Mouse (Mus musculus): ENCODE data around the gene Tulp2. TPM values are rescaled to one million over a fixed set of nuclear protein-coding genes. Genes with fewer than 3 reads are reported as not detected.
"Not testable (repeated sequence)": the region's sequence is repeated elsewhere in the genome, so short reads cannot be mapped to it uniquely, and the experiment has no call there.

Gene Tulp2
- polyA plus RNA-seq, 1 experiment from 2014 or later, result 0.22 TPM

DNA sequence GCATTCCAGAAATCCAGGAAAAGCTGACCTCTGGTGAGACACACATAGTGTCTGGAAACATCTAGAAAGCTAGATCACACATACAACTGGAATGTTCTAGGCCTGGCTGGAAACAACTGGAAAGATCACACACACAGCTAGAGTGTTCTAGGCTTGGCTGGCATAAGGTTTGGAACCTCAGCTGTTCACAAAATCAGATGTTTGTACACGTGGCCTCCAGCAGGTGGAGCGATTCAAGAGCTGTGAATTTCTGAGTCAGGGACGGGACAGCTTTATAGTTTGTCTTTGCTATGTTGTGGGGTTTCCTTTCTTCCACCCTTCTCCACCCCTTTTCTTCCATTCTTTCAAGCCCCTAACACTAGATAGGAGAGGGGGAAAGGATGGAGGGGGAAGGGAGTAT, 4.7 kb upstream of the Tulp2 start:
- Histone ChIP-seq H3K27me3 (no peaks in the 10 kb centered on the region), H3K4me2 (replicated peaks) (no peak overlapping the region), H3K9me3 (no peaks in the 10 kb centered on the region), H3K27ac (no peak overlapping the region), H3K4me1 (replicated peaks) (no peaks in the 10 kb centered on the region), H3K36me3 (no peaks in the 10 kb centered on the region), H3K4me3 (replicated peaks) (no peak overlapping the region), H3K9ac (replicated peaks) (no peak overlapping the region)
- 17% methylated on average over 3 of the region's 3 CpGs for WGBS
- no peak for ATAC-seq

DNA sequence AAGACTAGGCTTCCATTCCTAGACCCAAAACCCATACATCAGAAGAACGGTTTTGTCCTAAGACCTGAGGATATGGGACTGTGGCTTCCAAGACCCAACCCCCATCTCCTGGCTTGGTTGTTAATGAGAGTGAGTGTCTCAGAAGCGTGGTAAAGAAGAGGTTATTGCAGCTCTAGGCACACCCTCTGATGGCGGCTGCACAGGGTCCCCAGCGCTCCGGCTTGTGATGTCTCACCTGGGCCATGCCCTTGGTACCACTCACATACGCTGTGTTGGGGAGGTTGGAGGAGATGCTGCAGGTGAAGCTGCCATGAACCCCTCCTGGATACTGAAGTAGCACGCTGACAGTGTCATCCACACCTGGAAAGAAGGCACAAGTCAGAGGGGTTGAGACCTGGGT, 2.9 kb upstream of the Tulp2 start:
- ATAC-seq, result no peak
- WGBS, result 94% methylated on average over 7 of the region's 7 CpGs
- no peaks in the 10 kb centered on the region for H3K4me1 ChIP-seq (replicated peaks)
- no peak overlapping the region for H3K9ac ChIP-seq (replicated peaks)
- no peak overlapping the region for H3K27ac ChIP-seq
- H3K4me2 ChIP-seq (replicated peaks), result no peak overlapping the region
- H3K9me3 ChIP-seq, result no peaks in the 10 kb centered on the region
- H3K4me3 ChIP-seq (replicated peaks), result no peak overlapping the region
- H3K36me3 ChIP-seq, result no peaks in the 10 kb centered on the region
- no peaks in the 10 kb centered on the region for H3K27me3 ChIP-seq

DNA sequence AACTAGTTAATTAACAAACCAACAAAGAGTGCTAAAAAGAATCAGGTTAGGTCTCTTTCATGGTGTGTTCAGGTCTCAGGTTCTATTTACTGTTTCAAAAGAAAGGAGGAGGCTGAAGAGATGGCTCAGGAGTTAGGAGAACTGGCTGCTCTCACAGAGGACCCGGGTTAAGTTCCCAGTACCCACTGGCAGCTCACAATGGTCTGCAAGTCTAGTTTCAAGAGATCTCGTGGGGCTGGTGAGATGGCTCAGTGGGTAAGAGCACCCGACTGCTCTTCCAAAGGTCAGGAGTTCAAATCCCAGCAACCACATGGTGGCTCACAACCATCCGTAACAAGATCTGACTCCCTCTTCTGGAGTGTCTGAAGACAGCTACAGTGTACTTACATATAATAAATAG, 1.4 kb upstream of the Tulp2 start:
- H3K9me3 ChIP-seq; H3K27me3 ChIP-seq; H3K9ac ChIP-seq (replicated peaks); H3K4me1 ChIP-seq (replicated peaks); H3K27ac ChIP-seq; H3K4me2 ChIP-seq (replicated peaks); H3K36me3 ChIP-seq; ATAC-seq; H3K4me3 ChIP-seq (replicated peaks): not testable (repeated sequence)
- 82% methylated on average over 4 of the region's 4 CpGs for WGBS

DNA sequence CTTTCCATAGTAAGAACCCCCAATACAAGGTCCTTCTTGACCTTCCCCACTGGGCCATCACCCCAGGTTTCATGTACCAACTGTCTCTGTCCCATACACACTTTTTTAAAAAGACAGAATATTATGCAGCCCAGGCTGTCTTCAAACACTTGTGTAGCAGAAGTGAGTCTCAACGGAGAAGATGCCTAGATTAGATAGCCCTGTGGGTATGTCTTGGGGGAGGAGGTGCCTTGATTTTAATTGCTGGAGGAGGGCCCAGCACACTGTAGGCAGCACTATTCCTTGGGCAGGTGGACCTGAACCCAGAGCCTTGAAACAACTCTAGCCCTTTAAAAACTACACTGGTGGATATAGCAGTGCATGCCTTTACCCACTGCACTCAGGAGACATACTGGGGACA, 489 bp downstream of the Tulp2 start:
- H3K27ac ChIP-seq, result no peak overlapping the region
- no peaks in the 10 kb centered on the region for H3K36me3 ChIP-seq
- no peaks in the 10 kb centered on the region for H3K4me1 ChIP-seq (replicated peaks)
- H3K4me3 ChIP-seq (replicated peaks), result no peak overlapping the region
- no peaks in the 10 kb centered on the region for H3K9me3 ChIP-seq
- ATAC-seq, result no peak
- no peaks in the 10 kb centered on the region for H3K27me3 ChIP-seq
- H3K9ac ChIP-seq (replicated peaks), result no peak overlapping the region
- 100% methylated on average over 1 of the region's 1 CpGs for WGBS
- no peak overlapping the region for H3K4me2 ChIP-seq (replicated peaks)

DNA sequence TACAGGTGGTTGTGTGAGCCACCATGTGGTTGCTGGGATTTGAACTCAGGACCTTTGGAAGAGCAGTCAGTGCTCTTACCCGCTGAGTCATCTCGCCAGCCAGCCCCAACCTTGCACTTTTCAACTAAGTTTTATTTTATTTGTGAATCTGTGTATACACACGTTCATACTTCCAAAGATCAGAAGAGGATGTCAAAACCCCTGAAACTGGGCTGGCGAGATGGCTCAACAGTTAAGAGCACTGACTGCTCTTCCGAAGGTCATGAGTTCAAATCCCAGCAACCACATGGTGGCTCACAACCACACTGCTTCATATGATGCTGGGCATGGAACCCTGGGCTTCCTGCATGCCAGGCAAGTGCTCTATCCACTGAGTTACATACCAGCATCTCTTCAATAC, 3.3 kb downstream of the Tulp2 start:
- not testable (repeated sequence) for H3K36me3 ChIP-seq; H3K4me2 ChIP-seq (replicated peaks); H3K27ac ChIP-seq; H3K27me3 ChIP-seq; H3K4me3 ChIP-seq (replicated peaks); H3K9ac ChIP-seq (replicated peaks); H3K9me3 ChIP-seq; ATAC-seq
- peaks cover 17% of the 10 kb centered on the region for H3K4me1 ChIP-seq (replicated peaks)
- 94% methylated on average over 5 of the region's 5 CpGs for WGBS

DNA sequence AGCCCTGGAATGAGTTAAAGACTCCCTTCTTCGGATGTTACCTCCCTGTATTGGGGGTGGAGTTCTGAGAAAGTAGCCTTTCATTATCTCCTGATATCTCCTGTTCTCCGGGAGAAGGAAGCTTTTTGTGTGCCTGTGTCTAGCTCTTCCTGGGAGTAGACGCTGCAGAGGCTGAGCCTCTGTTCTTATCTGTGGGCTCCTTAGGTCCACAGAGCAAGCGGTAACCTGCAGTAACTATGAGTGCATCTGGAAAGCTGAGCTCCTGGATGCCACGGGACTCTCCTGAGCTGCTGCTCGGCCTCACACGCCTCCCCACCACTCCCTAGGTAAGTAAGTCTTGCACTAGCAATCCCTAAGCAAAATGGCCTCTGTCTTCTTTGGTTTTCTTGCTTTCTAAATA, 4.5 kb downstream of the Tulp2 start:
- Histone ChIP-seq H3K27ac (no peak overlapping the region), H3K4me1 (replicated peaks) (peaks cover 24% of the 10 kb centered on the region)
- WGBS, result 84% methylated on average over 7 of the region's 7 CpGs

DNA sequence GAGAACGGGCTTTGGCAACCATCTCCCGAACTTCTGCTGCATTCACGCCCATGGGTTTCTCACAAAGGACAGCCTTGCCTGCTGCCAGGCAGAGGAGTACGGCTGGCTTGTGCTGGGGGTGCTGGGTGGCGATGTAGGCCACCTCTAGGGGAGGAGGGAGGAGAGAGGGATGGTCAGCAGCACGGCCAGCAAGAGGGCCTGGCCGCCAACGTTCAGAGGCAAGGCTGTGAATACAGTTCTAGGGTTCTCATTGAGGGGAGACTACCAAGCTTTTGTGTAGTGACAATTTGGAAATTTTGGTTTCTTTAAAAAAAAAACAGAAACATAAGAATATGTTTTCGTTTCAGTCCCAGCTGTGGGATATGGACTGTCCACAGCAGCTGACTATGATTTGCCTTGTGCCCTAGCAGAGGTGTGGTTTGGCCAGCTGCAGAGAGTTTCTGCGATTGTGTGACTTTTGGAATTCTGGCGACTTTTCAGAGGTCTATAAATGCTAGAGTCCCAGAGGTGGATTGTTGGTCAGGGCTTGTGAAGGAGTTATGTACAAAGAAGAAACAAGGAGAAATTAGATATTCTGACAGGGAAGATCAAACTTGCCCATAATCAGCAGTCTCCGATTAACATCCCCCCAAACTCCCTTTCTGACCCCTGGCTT, 5.2 kb downstream of the Tulp2 start, which contains the start of gene Gm45808:
Gene Gm45808 (minus strand): TSS at position 51 of the 655 bp plus-strand sequence.
- H3K9me3 ChIP-seq, result no peaks in the 10 kb centered on the region
- no peak within 1 kb of the TSS for H3K9ac ChIP-seq (replicated peaks)
- H3K4me1 ChIP-seq (replicated peaks), result peaks cover 26% of the 10 kb centered on the region
- no peak for ATAC-seq
- no peak within 1 kb of the TSS for H3K27ac ChIP-seq
- H3K4me3 ChIP-seq (replicated peaks), result no peak within 1 kb of the TSS; the same call in 1 of the 2 replicates
- H3K4me2 ChIP-seq (replicated peaks), result no peak within 1 kb of the TSS
- 85% methylated on average over 12 of the region's 12 CpGs for WGBS
- peaks cover 1% of the 10 kb centered on the region; the same call in 1 of the 2 replicates for H3K36me3 ChIP-seq
- H3K27me3 ChIP-seq, result no peaks in the 10 kb centered on the region

More for the DNA sequence above, 4.5 kb downstream of the Tulp2 start:
- H3K27me3 ChIP-seq, result no peaks in the 10 kb centered on the region
- no peak overlapping the region for H3K4me2 ChIP-seq (replicated peaks)
- no peaks in the 10 kb centered on the region for H3K36me3 ChIP-seq
- ATAC-seq, result no peak
- no peak overlapping the region for H3K9ac ChIP-seq (replicated peaks)
- no peak overlapping the region for H3K4me3 ChIP-seq (replicated peaks)
- no peaks in the 10 kb centered on the region for H3K9me3 ChIP-seq

DNA sequence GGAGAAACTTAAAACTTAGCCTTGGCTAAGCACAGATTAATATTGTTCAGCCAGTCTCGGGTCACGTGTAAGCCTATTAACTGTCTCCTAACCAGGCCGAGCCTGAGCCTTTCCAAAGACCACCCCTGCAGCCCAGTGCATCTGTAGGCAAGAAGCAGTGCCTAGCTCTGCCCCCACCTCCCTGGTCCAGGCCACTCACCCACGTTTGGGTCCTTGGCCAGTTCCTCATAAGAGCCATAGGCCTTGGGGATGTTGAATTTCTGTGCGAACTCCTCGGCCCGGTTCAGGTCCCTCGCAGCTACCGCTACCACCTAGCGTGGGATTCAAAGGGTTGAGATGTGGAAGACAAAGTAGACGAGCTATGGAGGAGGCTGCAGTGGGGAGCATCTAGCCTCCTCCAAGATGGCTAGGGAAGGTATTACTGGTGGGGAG, 6.2 kb downstream of the Tulp2 start:
- Histone ChIP-seq H3K27me3 (no peaks in the 10 kb centered on the region), H3K4me1 (replicated peaks) (peaks cover 26% of the 10 kb centered on the region), H3K9ac (replicated peaks) (peak overlapping the region; percentile 65; the same call in 1 of the 2 replicates), H3K36me3 (peaks cover 10% of the 10 kb centered on the region), H3K9me3 (no peaks in the 10 kb centered on the region), H3K4me3 (replicated peaks) (peak overlapping the region; percentile 40), H3K27ac (peak overlapping the region; percentile 86), H3K4me2 (replicated peaks) (peak overlapping the region; percentile 57)
- WGBS, result 13% methylated on average over 11 of the region's 11 CpGs
- peak; percentile 80 for ATAC-seq

DNA sequence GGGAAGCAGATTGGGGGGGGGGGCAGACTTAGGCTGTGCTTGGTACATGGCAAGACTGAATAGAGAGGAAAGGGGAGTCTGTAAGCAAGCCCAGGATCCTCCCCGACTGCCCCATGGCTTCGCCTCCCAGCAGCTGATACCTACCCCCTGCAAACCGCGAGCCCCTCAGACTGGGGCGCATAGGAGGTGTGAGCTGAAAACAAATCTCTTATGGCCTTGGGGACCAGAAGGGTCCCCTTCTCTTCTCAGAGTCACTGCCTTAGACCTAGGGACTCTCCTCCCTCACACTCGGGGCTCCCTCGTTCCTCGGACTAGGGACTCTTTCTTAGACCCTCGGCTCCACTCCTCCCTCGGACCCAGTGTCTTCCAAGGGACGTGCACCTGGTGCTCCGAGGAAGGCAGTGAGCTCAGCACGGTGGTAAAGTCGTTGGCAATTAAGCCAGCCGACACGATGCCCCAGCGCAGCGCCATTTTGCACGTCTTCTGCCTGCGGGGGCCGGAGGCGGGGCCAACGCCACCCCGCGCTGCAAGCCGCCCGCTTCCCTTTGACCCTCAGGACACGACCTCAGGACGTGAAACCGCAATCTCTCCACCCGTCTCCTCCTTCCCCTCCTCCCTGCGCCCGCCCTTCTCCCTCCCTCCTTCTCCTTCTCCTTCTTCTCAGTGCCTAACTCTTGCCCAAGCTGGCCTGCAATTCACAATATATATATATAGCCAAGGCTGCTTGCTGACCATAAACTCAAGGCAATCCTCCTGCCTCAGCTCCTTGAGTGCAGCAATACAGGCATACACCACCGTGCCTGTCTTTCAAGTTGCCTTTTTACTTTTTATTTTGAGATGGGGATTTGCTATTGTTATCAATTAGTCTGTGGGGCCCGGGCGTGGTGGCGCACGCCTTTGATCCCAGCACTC, 6.9 kb downstream of the Tulp2 start, which contains the start of gene Dhdh:
Gene Dhdh (minus strand): TSS at position 513 of the 912 bp plus-strand sequence.
- H3K27me3 ChIP-seq, result no peaks in the 10 kb centered on the region
- WGBS, result 9% methylated on average over 38 of the region's 38 CpGs
- H3K36me3 ChIP-seq, result peaks cover 17% of the 10 kb centered on the region
- H3K9me3 ChIP-seq, result no peaks in the 10 kb centered on the region
- peak within 1 kb of the TSS; percentile 57 for H3K4me2 ChIP-seq (replicated peaks)
- H3K9ac ChIP-seq (replicated peaks), result peak within 1 kb of the TSS; percentile 65
- peak; percentile 78 for ATAC-seq
- peaks cover 26% of the 10 kb centered on the region for H3K4me1 ChIP-seq (replicated peaks)
- H3K27ac ChIP-seq, result peak within 1 kb of the TSS; percentile 86
- peak within 1 kb of the TSS; percentile 40 for H3K4me3 ChIP-seq (replicated peaks)

DNA sequence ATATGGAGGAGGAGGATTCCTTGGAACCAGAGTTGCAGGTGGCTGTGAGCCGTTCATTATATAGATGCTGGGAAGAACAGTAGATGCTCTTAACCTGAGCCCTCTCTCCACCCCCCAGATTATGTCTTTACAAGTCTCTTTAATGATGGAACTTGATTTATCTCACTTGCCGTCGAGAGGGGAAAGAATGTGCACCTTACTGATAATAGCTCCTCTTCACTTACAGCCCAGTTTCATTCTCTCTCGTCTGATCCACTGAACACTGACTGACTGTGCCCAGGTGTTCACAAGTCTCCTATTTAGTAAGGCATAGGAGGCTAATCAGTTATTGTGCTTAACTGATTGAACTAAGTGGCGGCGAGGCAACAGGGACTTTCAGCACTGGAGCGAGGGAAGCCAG, 7.9 kb downstream of the Tulp2 start:
- WGBS, result 88% methylated on average over 7 of the region's 7 CpGs
- no peak overlapping the region for H3K27ac ChIP-seq

DNA sequence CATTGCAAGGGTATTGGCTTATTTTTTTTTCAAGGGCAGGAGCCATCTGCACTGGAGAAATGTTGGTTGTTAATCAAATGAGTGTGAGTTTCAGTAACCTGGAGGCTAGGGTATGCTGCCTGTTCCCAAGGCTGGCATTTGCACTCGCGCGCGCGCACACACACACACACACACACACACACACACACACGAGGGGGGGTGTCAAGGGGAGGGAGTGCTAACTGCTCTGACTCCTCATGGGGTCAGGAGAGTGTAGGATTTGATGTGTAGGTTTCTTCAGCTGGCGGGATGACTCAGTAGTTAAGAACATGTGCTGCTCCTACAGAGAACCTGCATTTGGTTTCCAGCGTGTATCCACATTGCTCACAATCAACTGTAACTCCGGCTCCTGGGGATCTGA, 9.1 kb downstream of the Tulp2 start:
- H3K4me2 ChIP-seq (replicated peaks), result no peak overlapping the region

More for the DNA sequence above, 7.9 kb downstream of the Tulp2 start:
- H3K27me3 ChIP-seq, result no peaks in the 10 kb centered on the region
- no peak overlapping the region for H3K9ac ChIP-seq (replicated peaks)
- H3K4me3 ChIP-seq (replicated peaks), result no peak overlapping the region
- H3K4me2 ChIP-seq (replicated peaks), result no peak overlapping the region
- peaks cover 27% of the 10 kb centered on the region for H3K36me3 ChIP-seq
- H3K4me1 ChIP-seq (replicated peaks), result peaks cover 26% of the 10 kb centered on the region
- no peak for ATAC-seq
- no peaks in the 10 kb centered on the region for H3K9me3 ChIP-seq

DNA sequence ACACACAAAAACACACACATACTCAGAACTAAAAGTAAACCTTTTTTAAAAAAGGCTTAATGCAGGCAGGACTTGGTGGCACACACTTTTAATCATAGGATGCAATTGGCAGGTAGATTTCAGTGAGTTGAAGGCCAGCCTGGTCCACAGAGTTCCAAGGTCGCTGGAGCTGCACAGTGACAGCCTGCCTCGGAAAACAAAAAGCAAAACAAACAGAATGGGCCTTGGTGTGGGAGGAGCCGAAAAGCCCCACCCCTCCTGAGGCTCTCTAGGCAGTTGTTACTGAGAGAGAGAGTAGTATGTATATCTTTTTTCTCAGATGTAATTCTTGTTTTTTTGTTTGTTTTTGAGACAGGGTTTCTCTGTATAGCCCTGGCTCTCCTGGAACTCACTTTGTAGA, 9.6 kb downstream of the Tulp2 start:
- no peaks in the 10 kb centered on the region for H3K9me3 ChIP-seq
- no peaks in the 10 kb centered on the region for H3K27me3 ChIP-seq
- WGBS, result 34% methylated on average over 3 of the region's 3 CpGs
- no peak overlapping the region for H3K4me3 ChIP-seq (replicated peaks)
- no peak overlapping the region for H3K4me2 ChIP-seq (replicated peaks)
- peak overlapping the region; percentile 12; the same call in 1 of the 2 replicates for H3K9ac ChIP-seq (replicated peaks)
- peaks cover 44% of the 10 kb centered on the region for H3K36me3 ChIP-seq
- H3K27ac ChIP-seq, result no peak overlapping the region
- peaks cover 26% of the 10 kb centered on the region for H3K4me1 ChIP-seq (replicated peaks)
- no peak for ATAC-seq

More for the DNA sequence above, 9.1 kb downstream of the Tulp2 start:
- ATAC-seq, result no peak
- Histone ChIP-seq H3K4me3 (replicated peaks) (no peak overlapping the region), H3K36me3 (peaks cover 39% of the 10 kb centered on the region), H3K27ac (no peak overlapping the region), H3K9me3 (no peaks in the 10 kb centered on the region), H3K9ac (replicated peaks) (peak overlapping the region; percentile 12; the same call in 1 of the 2 replicates), H3K4me1 (replicated peaks) (peaks cover 26% of the 10 kb centered on the region), H3K27me3 (no peaks in the 10 kb centered on the region)
- WGBS, result 42% methylated on average over 9 of the region's 9 CpGs

Data from midbrain, embryonic 13.5 days (tissue).